Mouse (Mus musculus) small intestine, adult 2 months (tissue): ENCODE data around the gene Lrrc31.

Experiments used
- CTCF ChIP-seq: fragments of 200-500 bp; IDR thresholded peaks from 2 replicates; pipeline ENCODE4 v1.5.1; 2012; ENCODE audit warnings: low read depth, mild to moderate bottlenecking, control low read depth, inconsistent platforms, low read length, moderate library complexity, mixed read lengths; ENCODE audit not compliant: insufficient replicate concordance, insufficient read length; ENCODE audit errors: extremely low read depth
- POLR2A ChIP-seq: fragments of 200-500 bp; IDR thresholded peaks from 2 replicates; pipeline ENCODE4 v1.6.1; 2012; ENCODE audit warnings: low read depth, mild to moderate bottlenecking, control low read depth, inconsistent platforms, low read length, moderate library complexity

GRCm38 (mm10) chr3:30646761-30647160 lies 52.9 kb downstream of the Lrrc31 start:
- TF ChIP-seq POLR2A: no peak
- no peak for TF ChIP-seq CTCF
